Mouse (Mus musculus): ENCODE results near the gene Ptpn11.

- TF ChIP-seq CTCF (IDR thresholded peaks at IDR 0.05; ENCODE audit: borderline replicate concordance, insufficient read depth, low read depth, low read length) (no peak), POLR2A (IDR thresholded peaks at IDR 0.05; ENCODE audit: borderline replicate concordance, insufficient read depth, low read length) (no peak)
Observed at GRCm38 (mm10) chr5:121236171-121236570, 45.0 kb upstream of the Ptpn11 start.
